Mouse (Mus musculus) CH12.LX (cell line): ENCODE results near the gene P3h3. TPM values are rescaled to one million over a fixed set of nuclear protein-coding genes. Genes with fewer than 3 reads are reported as not detected.

Source experiments
- DNase-seq: peaks from one replicate; pipeline ENCODE4 v3.0.0-alpha.2; 2013; ENCODE audit errors: extremely low read depth
- H3K27ac ChIP-seq: 2 replicates; pipeline ENCODE4 v1.5.1; 2012; ENCODE audit warnings: low read depth, mild to moderate bottlenecking, control low read depth, moderate library complexity; ENCODE audit not compliant: insufficient read depth
- H3K27me3 ChIP-seq: replicated peaks from 2 replicates; pipeline ENCODE3; 2012; ENCODE audit warnings: inconsistent platforms
- H3K36me3 ChIP-seq, 2 experiments: replicated peaks in 1 of 2; 2 replicates each; pipeline versions ENCODE3 to v1.6.1; 2012; ENCODE audit warnings: inconsistent platforms in 1 of 2, low read length in 1 of 2, mild to moderate bottlenecking in 1 of 2, mixed read lengths in 1 of 2, moderate library complexity in 1 of 2; ENCODE audit not compliant: control insufficient read depth in 1 of 2, insufficient read depth in 1 of 2
- H3K4me1 ChIP-seq, 2 experiments: 2 replicates each; pipeline ENCODE4 v1.6.1; 2012; ENCODE audit warnings: inconsistent platforms in 1 of 2, moderate library complexity in 1 of 2; ENCODE audit not compliant: insufficient read depth in 2 of 2, control insufficient read depth in 1 of 2
- H3K4me2 ChIP-seq: 2 replicates; pipeline ENCODE4 v1.6.1; 2012; ENCODE audit warnings: low read depth, mild to moderate bottlenecking, control low read depth; ENCODE audit not compliant: poor library complexity, insufficient read depth, severe bottlenecking
- H3K4me3 ChIP-seq, 3 experiments: fragments of 150-350 bp in 1 of 3; sonication (generic) in 1 of 3; replicated peaks in 1 of 3; 2 replicates each; pipeline versions ENCODE3 to v1.5.1; 2011 to 2012; ENCODE audit warnings: low read depth in 2 of 3, low read length in 2 of 3, mild to moderate bottlenecking in 2 of 3, moderate library complexity in 2 of 3, control low read depth in 1 of 3, improper control_type of control experiment in 1 of 3, inconsistent platforms in 1 of 3, mixed read lengths in 1 of 3; ENCODE audit not compliant: poor library complexity in 1 of 3
- H3K79me2 ChIP-seq: replicated peaks from 2 replicates; pipeline ENCODE4 v1.6.1; 2012; ENCODE audit warnings: mild to moderate bottlenecking, moderate library complexity; ENCODE audit not compliant: control insufficient read depth, poor library complexity, insufficient read depth, severe bottlenecking; ENCODE audit errors: extremely low read depth
- H3K9ac ChIP-seq: 2 replicates; pipeline ENCODE4 v1.6.1; 2012; ENCODE audit warnings: low read depth, mild to moderate bottlenecking, control low read depth, moderate library complexity; ENCODE audit not compliant: insufficient read depth
- H3K9me3 ChIP-seq: replicated peaks from 2 replicates; pipeline ENCODE3; 2012; ENCODE audit warnings: low read length, inconsistent platforms, mixed read lengths
- CHD2 ChIP-seq: IDR thresholded peaks from 2 replicates; pipeline ENCODE4 v1.6.1; 2011; ENCODE audit warnings: low read length, improper control_type of control experiment
- ELF1 ChIP-seq: IDR thresholded peaks from 2 replicates; pipeline ENCODE4 v1.6.1; 2014; ENCODE audit warnings: low read depth, mild to moderate bottlenecking, inconsistent platforms, low read length, improper control_type of control experiment
- HCFC1 ChIP-seq: IDR thresholded peaks from 2 replicates; pipeline ENCODE4 v1.6.1; 2012; ENCODE audit warnings: low read depth, mild to moderate bottlenecking, inconsistent platforms, low read length, improper control_type of control experiment
- IRF4 ChIP-seq: IDR thresholded peaks from 2 replicates; pipeline ENCODE4 v1.6.1; 2014; ENCODE audit warnings: low read depth, mild to moderate bottlenecking, inconsistent platforms, low read length, improper control_type of control experiment
- KAT2A ChIP-seq: IDR thresholded peaks from 2 replicates; pipeline ENCODE4 v1.6.1; 2012; ENCODE audit warnings: low read length, improper control_type of control experiment, inconsistent platforms; ENCODE audit not compliant: insufficient replicate concordance
- MAZ ChIP-seq: IDR thresholded peaks from 2 replicates; pipeline ENCODE4 v1.6.1; 2012; ENCODE audit warnings: low read depth, mild to moderate bottlenecking, inconsistent platforms, low read length, improper control_type of control experiment, moderate library complexity
- MYC ChIP-seq: IDR thresholded peaks from 2 replicates; pipeline ENCODE4 v1.6.1; 2011; ENCODE audit warnings: low read depth, mild to moderate bottlenecking, improper control_type of control experiment, low read length
- NRF1 ChIP-seq: IDR thresholded peaks from 2 replicates; pipeline ENCODE4 v1.6.1; 2014; ENCODE audit warnings: low read depth, mild to moderate bottlenecking, inconsistent platforms, low read length, improper control_type of control experiment, moderate library complexity
- POLR2A ChIP-seq: IDR thresholded peaks from 2 replicates; pipeline ENCODE4 v1.6.1; 2011; ENCODE audit warnings: low read depth, mild to moderate bottlenecking, improper control_type of control experiment, low read length
- POLR2AphosphoS2 ChIP-seq: IDR thresholded peaks from 2 replicates; pipeline ENCODE4 v1.6.1; 2011; ENCODE audit warnings: low read depth, low read length, improper control_type of control experiment
- RCOR1 ChIP-seq: conservative IDR thresholded peaks from 2 replicates; pipeline ENCODE4 v1.6.1; 2012; ENCODE audit warnings: low read depth, mild to moderate bottlenecking, inconsistent platforms, low read length, improper control_type of control experiment
- TBP ChIP-seq: conservative IDR thresholded peaks from 2 replicates; pipeline ENCODE4 v1.6.1; 2011; ENCODE audit warnings: low read depth, low read length, improper control_type of control experiment
- TCF12 ChIP-seq: IDR thresholded peaks from 2 replicates; pipeline ENCODE4 v1.6.1; 2014; ENCODE audit warnings: low read depth, mild to moderate bottlenecking, inconsistent platforms, low read length, improper control_type of control experiment
- UBTF ChIP-seq: IDR thresholded peaks from 2 replicates; pipeline ENCODE4 v1.6.1; 2012; ENCODE audit warnings: low read depth, mild to moderate bottlenecking, inconsistent platforms, low read length, improper control_type of control experiment, moderate library complexity
- USF1 ChIP-seq: IDR thresholded peaks from 2 replicates; pipeline ENCODE4 v1.6.1; 2014; ENCODE audit warnings: low read depth, mild to moderate bottlenecking, inconsistent platforms, low read length, improper control_type of control experiment
- ZMIZ1 ChIP-seq: IDR thresholded peaks from 2 replicates; pipeline ENCODE4 v1.6.1; 2012; ENCODE audit warnings: low read depth, mild to moderate bottlenecking, inconsistent platforms, low read length, improper control_type of control experiment
- dilution Hi-C: fragments of 300-500 bp; cut with MboI; formaldehyde crosslinking; loops from 2 replicates; pipeline ENCODE4 v1.14.3; 2020; ENCODE audit warnings: low sequenced_read_pairs; ENCODE audit not compliant: extremely low pct_unique_long_range_greater_than_20kb, extremely low pct_ligation_motif_present
- in situ Hi-C: fragments of 300-500 bp; cut with MboI; formaldehyde crosslinking; loops from 3 replicates; pipeline ENCODE4 v1.14.3; 2019; ENCODE audit warnings: low sequenced_read_pairs, low pct_ligation_motif_present, low pct_unique_long_range_greater_than_20kb, mixed read lengths
- polyA plus RNA-seq: library from polyadenylated mRNA; unstranded; fragments of >175 nt; gene quantifications from 2 replicates; pipeline ENCODE4 v1.2.1, GENCODE M21; 2012; ENCODE audit warnings: low read depth; ENCODE audit not compliant: insufficient read length
- total RNA-seq, 2 experiments: library from RNA; depleted of rRNA; stranded (reverse); fragments of 300-350 nt in 1 of 2; fragments of >200 nt in 1 of 2; gene quantifications; 2 replicates each; pipeline ENCODE4 v1.2.3; 2012 to 2014

Gene P3h3
- total and polyA plus RNA-seq, 3 experiments = 0.31 to 0.34 TPM; not detected in 1

DNA sequence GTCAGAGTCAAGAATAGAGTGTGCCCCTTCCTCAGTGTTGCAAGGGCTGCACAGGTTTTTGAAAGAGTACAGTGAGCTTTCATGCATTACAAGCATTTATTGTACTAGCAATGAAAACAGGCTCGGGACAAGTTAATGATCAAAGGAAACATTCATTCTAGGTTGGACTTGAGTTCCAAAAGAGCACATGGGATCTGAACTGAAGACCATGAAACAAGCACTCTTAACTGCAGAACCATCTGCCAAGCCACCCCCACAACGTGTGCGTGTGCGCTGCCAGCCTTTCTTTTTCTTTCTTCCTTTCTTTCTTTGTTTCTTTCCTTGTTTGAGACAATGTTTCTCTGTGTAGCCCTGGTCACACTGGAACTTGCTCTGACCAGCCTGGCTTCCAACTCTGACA is 61.8 kb downstream of the P3h3 start:
- no peak overlapping the region for H3K27ac ChIP-seq
- no peak for DNase-seq

GRCm38 (mm10) chr6:124791911-124792310 is 65.6 kb downstream of the P3h3 start:
- Histone ChIP-seq H3K9me3 (no peaks in the 10 kb centered on the region), H3K36me3 (peaks cover 0 to 11% of the 10 kb centered on the region in 2 experiments), H3K4me3 (no peak overlapping the region), H3K27ac (no peak overlapping the region), H3K4me2 (no peak overlapping the region), H3K9ac (no peak overlapping the region), H3K4me1 (peaks cover 3 to 13% of the 10 kb centered on the region in 2 experiments; a peak in 3 of 4 replicates), H3K79me2 (no peaks in the 10 kb centered on the region), H3K27me3 (no peaks in the 10 kb centered on the region)
- dilution Hi-C loops = no loop called here
- TF ChIP-seq USF1 (no peak), UBTF (no peak), NRF1 (no peak), HCFC1 (no peak), POLR2AphosphoS2 (no peak), IRF4 (no peak), MAZ (no peak), ZMIZ1 (no peak), TBP (no peak), ELF1 (no peak)
- in situ Hi-C loops = no loop called here
- no peak for DNase-seq

More for the DNA sequence above, 61.8 kb downstream of the P3h3 start:
- no peak overlapping the region for H3K4me3 ChIP-seq
- dilution Hi-C loops = no loop called here
- no peaks in the 10 kb centered on the region for H3K27me3 ChIP-seq
- peaks cover 0 to 5% of the 10 kb centered on the region in 2 experiments for H3K36me3 ChIP-seq
- in situ Hi-C loops = no loop called here
- no peaks in the 10 kb centered on the region for H3K79me2 ChIP-seq
- TF ChIP-seq TCF12 (no peak), IRF4 (no peak), KAT2A (no peak), POLR2AphosphoS2 (no peak), RCOR1 (no peak), HCFC1 (no peak), UBTF (no peak), CHD2 (no peak), MYC (no peak), POLR2A (no peak)
- TF ChIP-seq, all 38 proteins: peak for 0
- no peaks in the 10 kb centered on the region for H3K9me3 ChIP-seq
- no peaks in the 10 kb centered on the region for H3K4me1 ChIP-seq
- no peak overlapping the region for H3K9ac ChIP-seq
- H3K4me2 ChIP-seq = no peak overlapping the region

Other genes starting within 250 kb of the P3h3 start
Only the 20 nearest of the 27 such genes appear.
- 352 and 439 TPM in 2 replicates for gene Emg1, start 145.6 kb downstream of the P3h3 start, total RNA-seq (2012; rRNA removed)
- 481 and 498 TPM in 2 replicates for gene Emg1, start 145.6 kb downstream of the P3h3 start, total RNA-seq (2014; rRNA removed)
- 301 and 408 TPM in 2 replicates for gene Emg1, start 145.6 kb downstream of the P3h3 start, polyA plus RNA-seq
- 440 and 578 TPM in 2 replicates for gene Phb2, start 145.4 kb downstream of the P3h3 start, total RNA-seq (2012; rRNA removed)
- 380 and 405 TPM in 2 replicates for gene Phb2, start 145.4 kb downstream of the P3h3 start, total RNA-seq (2014; rRNA removed)
- gene Phb2, start 145.4 kb downstream of the P3h3 start, polyA plus RNA-seq = 623 and 694 TPM in 2 replicates
- gene Ptpn6, start 119.0 kb downstream of the P3h3 start, total RNA-seq (2012; rRNA removed) = 247 and 283 TPM in 2 replicates
- gene Ptpn6, start 119.0 kb downstream of the P3h3 start, total RNA-seq (2014; rRNA removed) = 300 and 327 TPM in 2 replicates
- 585 and 814 TPM in 2 replicates for gene Ptpn6, start 119.0 kb downstream of the P3h3 start, polyA plus RNA-seq
- gene Grcc10, start 116.4 kb downstream of the P3h3 start, total RNA-seq (2012; rRNA removed) = 146 and 197 TPM in 2 replicates
- gene Grcc10, start 116.4 kb downstream of the P3h3 start, total RNA-seq (2014; rRNA removed) = 59.3 and 64.3 TPM in 2 replicates
- gene Grcc10, start 116.4 kb downstream of the P3h3 start, polyA plus RNA-seq = 88.4 and 93.7 TPM in 2 replicates
- not detected in 2 replicates for gene Gm45234, start 101.7 kb downstream of the P3h3 start, total RNA-seq (2012; rRNA removed)
- gene Gm45234, start 101.7 kb downstream of the P3h3 start, total RNA-seq (2014; rRNA removed) = not detected in 2 replicates
- gene Gm45234, start 101.7 kb downstream of the P3h3 start, polyA plus RNA-seq = not detected in 2 replicates
- 3.8 and 4.6 TPM in 2 replicates for gene Atn1, start 101.2 kb downstream of the P3h3 start, total RNA-seq (2012; rRNA removed)
- gene Atn1, start 101.2 kb downstream of the P3h3 start, total RNA-seq (2014; rRNA removed) = 0.50 and 1.7 TPM in 2 replicates
- 27.0 and 35.1 TPM in 2 replicates for gene Atn1, start 101.2 kb downstream of the P3h3 start, polyA plus RNA-seq
- 15.9 and 24.6 TPM in 2 replicates for gene Eno2, start 88.1 kb downstream of the P3h3 start, total RNA-seq (2012; rRNA removed)
- gene Eno2, start 88.1 kb downstream of the P3h3 start, total RNA-seq (2014; rRNA removed) = 20.8 and 26.7 TPM in 2 replicates
- 23.1 and 23.6 TPM in 2 replicates for gene Eno2, start 88.1 kb downstream of the P3h3 start, polyA plus RNA-seq
- gene Lrrc23, start 78.0 kb downstream of the P3h3 start, total RNA-seq (2012; rRNA removed) = not detected in 2 replicates
- gene Lrrc23, start 78.0 kb downstream of the P3h3 start, total RNA-seq (2014; rRNA removed) = not detected in 2 replicates
- 0.20 TPM in 1 of 2 replicates, not detected in the other for gene Lrrc23, start 78.0 kb downstream of the P3h3 start, polyA plus RNA-seq
- 2.1 and 2.4 TPM in 2 replicates for gene Spsb2, start 49.1 kb downstream of the P3h3 start, total RNA-seq (2012; rRNA removed)
- gene Spsb2, start 49.1 kb downstream of the P3h3 start, total RNA-seq (2014; rRNA removed) = not detected in 2 replicates
- gene Spsb2, start 49.1 kb downstream of the P3h3 start, polyA plus RNA-seq = 3.3 and 3.4 TPM in 2 replicates
- 733 and 1,303 TPM in 2 replicates for gene Tpi1, start 43.5 kb downstream of the P3h3 start, total RNA-seq (2012; rRNA removed)
- gene Tpi1, start 43.5 kb downstream of the P3h3 start, total RNA-seq (2014; rRNA removed) = 1,570 and 1,645 TPM in 2 replicates
- gene Tpi1, start 43.5 kb downstream of the P3h3 start, polyA plus RNA-seq = 758 and 807 TPM in 2 replicates
- gene Usp5, start 28.3 kb downstream of the P3h3 start, total RNA-seq (2012; rRNA removed) = 107 and 126 TPM in 2 replicates
- gene Usp5, start 28.3 kb downstream of the P3h3 start, total RNA-seq (2014; rRNA removed) = 75.7 and 79.8 TPM in 2 replicates
- gene Usp5, start 28.3 kb downstream of the P3h3 start, polyA plus RNA-seq = 96.5 and 103 TPM in 2 replicates
- 116 and 117 TPM in 2 replicates for gene Cdca3, start 28.2 kb downstream of the P3h3 start, total RNA-seq (2012; rRNA removed)
- gene Cdca3, start 28.2 kb downstream of the P3h3 start, total RNA-seq (2014; rRNA removed) = 188 and 229 TPM in 2 replicates
- 171 and 224 TPM in 2 replicates for gene Cdca3, start 28.2 kb downstream of the P3h3 start, polyA plus RNA-seq
- gene Gnb3, start 17.5 kb downstream of the P3h3 start, total RNA-seq (2012; rRNA removed) = 0.64 and 0.84 TPM in 2 replicates
- gene Gnb3, start 17.5 kb downstream of the P3h3 start, total RNA-seq (2014; rRNA removed) = 1.6 and 2.2 TPM in 2 replicates
- gene Gnb3, start 17.5 kb downstream of the P3h3 start, polyA plus RNA-seq = 4.1 and 4.7 TPM in 2 replicates
- gene Gpr162, start 6.2 kb upstream of the P3h3 start, total RNA-seq (2012; rRNA removed) = 1.6 and 2.0 TPM in 2 replicates
- 0.48 and 0.97 TPM in 2 replicates for gene Gpr162, start 6.2 kb upstream of the P3h3 start, total RNA-seq (2014; rRNA removed)
- 1.7 and 1.9 TPM in 2 replicates for gene Gpr162, start 6.2 kb upstream of the P3h3 start, polyA plus RNA-seq
- gene Cd4, start 30.5 kb upstream of the P3h3 start, total RNA-seq (2012; rRNA removed) = 0.29 and 0.34 TPM in 2 replicates
- 0.26 and 0.27 TPM in 2 replicates for gene Cd4, start 30.5 kb upstream of the P3h3 start, total RNA-seq (2014; rRNA removed)
- 1.1 and 1.6 TPM in 2 replicates for gene Cd4, start 30.5 kb upstream of the P3h3 start, polyA plus RNA-seq
- 1.2 and 1.9 TPM in 2 replicates for gene Lag3, start 54.0 kb upstream of the P3h3 start, total RNA-seq (2012; rRNA removed)
- gene Lag3, start 54.0 kb upstream of the P3h3 start, total RNA-seq (2014; rRNA removed) = 0.32 and 0.52 TPM in 2 replicates
- gene Lag3, start 54.0 kb upstream of the P3h3 start, polyA plus RNA-seq = 1.5 and 2.0 TPM in 2 replicates
- gene Ptms, start 62.4 kb upstream of the P3h3 start, total RNA-seq (2012; rRNA removed) = 11.0 and 12.8 TPM in 2 replicates
- gene Ptms, start 62.4 kb upstream of the P3h3 start, total RNA-seq (2014; rRNA removed) = 7.0 and 8.1 TPM in 2 replicates
- gene Ptms, start 62.4 kb upstream of the P3h3 start, polyA plus RNA-seq = 96.6 and 99.6 TPM in 2 replicates
- gene Mlf2, start 73.6 kb upstream of the P3h3 start, total RNA-seq (2012; rRNA removed) = 116 and 129 TPM in 2 replicates
- gene Mlf2, start 73.6 kb upstream of the P3h3 start, total RNA-seq (2014; rRNA removed) = 109 and 124 TPM in 2 replicates
- gene Mlf2, start 73.6 kb upstream of the P3h3 start, polyA plus RNA-seq = 203 and 210 TPM in 2 replicates
- 85.6 and 104 TPM in 2 replicates for gene Cops7a, start 107.8 kb upstream of the P3h3 start, total RNA-seq (2012; rRNA removed)
- 62.8 and 73.2 TPM in 2 replicates for gene Cops7a, start 107.8 kb upstream of the P3h3 start, total RNA-seq (2014; rRNA removed)
- gene Cops7a, start 107.8 kb upstream of the P3h3 start, polyA plus RNA-seq = 98.6 and 114 TPM in 2 replicates
- gene Pianp, start 138.9 kb upstream of the P3h3 start, total RNA-seq (2012; rRNA removed) = 0.08 TPM in 1 of 2 replicates, not detected in the other
- gene Pianp, start 138.9 kb upstream of the P3h3 start, total RNA-seq (2014; rRNA removed) = not detected in 2 replicates
- gene Pianp, start 138.9 kb upstream of the P3h3 start, polyA plus RNA-seq = not detected in 2 replicates